Mouse (Mus musculus) layer of hippocampus, adult 11-12 months (tissue): ENCODE results near the gene Mpv17.
A peak's percentile ranks its signal among the peaks of the same experiment; 100 is the strongest.

ENCODE experiments used
- DNase-seq: peaks from one replicate; pipeline ENCODE4 v3.0.0; 2022; ENCODE audit warnings: low spot score

Gene Mpv17

DNA sequence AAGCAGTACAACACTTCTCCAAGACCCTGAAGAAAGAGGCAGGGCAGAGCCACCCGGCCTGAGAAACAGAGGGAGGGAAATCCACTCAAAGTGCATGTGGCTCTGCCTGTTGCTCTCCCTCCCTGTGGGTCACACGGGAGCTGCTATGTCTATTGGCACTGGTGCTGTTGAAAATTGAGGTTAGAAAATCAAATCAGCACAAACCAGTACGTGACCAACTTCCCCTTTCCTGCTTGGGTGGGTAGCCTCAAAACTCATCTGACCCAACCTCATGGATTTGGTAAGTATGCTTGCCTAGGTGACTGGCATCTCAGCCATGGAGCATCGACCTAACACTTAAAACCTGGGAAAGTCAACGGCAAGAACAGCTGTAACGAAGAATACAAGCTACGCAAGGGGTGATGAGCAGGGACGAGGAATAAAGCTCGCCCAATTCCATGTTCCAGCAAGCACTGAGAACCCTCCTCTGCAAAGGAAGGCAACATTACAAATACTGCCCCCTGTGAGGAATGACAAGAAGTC lies 48.2 kb downstream of the Mpv17 start, which contains the start of gene Dnajc5g:
TSS of gene Dnajc5g (plus strand) at position 472 of the 522 bp plus-strand sequence.
- no peak for DNase-seq

GRCm38 (mm10) chr5:31095711-31096480 lies 58.2 kb downstream of the Mpv17 start:
- DNase-seq, result no peak

DNA sequence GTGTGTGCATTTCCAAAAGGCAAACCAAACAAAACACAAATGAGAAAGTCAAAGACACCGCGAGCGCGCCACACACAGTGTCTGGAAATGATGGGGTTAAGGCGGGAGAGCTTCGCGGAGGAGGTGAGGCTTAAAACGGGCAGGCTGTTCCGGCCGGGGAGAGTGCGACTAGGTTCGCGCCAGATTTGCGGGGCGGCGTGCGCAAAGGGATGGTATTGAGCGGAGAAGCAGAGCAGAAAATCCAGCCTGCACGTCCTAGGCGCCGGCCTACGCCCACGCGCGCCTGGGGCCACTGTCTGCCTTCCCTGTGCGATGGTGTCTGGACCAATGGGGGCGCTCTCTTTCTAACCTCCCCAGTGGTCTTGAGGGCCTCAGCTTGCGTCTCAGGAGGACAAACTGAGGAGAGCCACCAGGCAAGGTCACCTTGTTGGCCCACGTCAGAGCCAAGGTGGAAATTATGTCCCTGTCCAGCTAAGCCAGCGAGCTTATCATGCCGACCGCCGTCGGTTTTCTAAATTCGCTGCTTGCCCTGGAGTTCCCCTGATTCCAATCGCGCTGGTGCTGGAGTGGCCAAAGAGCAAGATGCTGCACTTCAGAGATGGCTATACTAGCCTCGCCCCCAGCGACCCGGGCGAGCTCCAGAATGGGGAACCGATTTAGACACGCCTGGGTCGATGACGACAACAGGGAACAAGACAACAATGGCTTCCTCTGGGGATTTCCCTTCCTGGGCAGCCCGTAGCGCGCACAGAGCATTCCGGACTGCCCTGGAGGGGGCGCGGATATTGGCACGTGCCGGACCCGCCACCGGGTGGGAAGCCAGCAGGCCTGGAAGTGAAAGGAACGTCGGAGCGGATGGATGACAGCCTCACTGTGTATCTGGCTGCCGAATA lies 59.0 kb downstream of the Mpv17 start:
- DNase-seq, result no peak

DNA sequence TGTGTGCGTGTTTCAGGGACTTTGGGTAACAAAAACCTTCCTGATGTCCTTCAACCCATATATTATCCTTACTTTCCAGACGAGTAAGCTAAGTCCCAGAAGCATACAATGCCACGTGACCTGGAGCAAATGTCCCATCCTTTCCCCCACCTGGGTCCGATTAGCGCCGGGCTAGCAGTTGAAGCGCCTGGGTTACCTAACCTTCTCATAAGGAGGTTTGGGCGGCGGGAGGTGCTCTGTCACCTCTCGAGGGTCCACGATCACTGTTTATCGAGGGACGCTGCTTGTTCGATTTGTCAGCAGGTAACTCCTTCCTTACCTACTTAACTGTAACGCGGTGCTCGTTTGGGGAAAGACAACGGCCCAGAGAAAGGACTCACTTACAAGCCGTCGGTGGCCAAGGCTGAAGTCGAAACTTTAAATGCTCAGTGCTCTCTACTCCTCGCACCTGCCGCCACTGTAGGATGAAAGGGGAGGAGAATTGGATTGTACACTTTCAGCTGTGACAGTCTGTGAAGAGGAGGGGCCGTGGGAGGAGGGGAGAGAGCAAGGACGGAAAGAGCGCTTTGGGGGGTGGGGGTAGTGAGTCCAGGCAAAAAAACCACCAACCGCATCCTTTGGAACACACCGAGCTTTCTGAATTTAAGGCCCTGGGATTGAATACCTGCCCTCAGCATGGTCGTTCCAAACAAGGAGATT lies 59.8 kb downstream of the Mpv17 start:
- DNase-seq, result no peak

GRCm38 (mm10) chr5:31093151-31094041 lies 60.7 kb downstream of the Mpv17 start:
- DNase-seq, result peak; percentile 64

- DNase-seq, result peak; percentile 63
Observed at GRCm38 (mm10) chr5:31092231-31092975, 61.6 kb downstream of the Mpv17 start.
